Mouse (Mus musculus) mesoderm, embryonic 11.5 days (tissue): ENCODE results near the gene Psmb8.
"Not testable (repeated sequence)": the region's sequence is repeated elsewhere in the genome, so short reads cannot be mapped to it uniquely, and the experiment has no call there.

Experiments used
- DNase-seq: peaks from one replicate; pipeline ENCODE4 v3.0.0-alpha.2; 2012; ENCODE audit warnings: low read depth, low spot score

Psmb8 gene

DNA sequence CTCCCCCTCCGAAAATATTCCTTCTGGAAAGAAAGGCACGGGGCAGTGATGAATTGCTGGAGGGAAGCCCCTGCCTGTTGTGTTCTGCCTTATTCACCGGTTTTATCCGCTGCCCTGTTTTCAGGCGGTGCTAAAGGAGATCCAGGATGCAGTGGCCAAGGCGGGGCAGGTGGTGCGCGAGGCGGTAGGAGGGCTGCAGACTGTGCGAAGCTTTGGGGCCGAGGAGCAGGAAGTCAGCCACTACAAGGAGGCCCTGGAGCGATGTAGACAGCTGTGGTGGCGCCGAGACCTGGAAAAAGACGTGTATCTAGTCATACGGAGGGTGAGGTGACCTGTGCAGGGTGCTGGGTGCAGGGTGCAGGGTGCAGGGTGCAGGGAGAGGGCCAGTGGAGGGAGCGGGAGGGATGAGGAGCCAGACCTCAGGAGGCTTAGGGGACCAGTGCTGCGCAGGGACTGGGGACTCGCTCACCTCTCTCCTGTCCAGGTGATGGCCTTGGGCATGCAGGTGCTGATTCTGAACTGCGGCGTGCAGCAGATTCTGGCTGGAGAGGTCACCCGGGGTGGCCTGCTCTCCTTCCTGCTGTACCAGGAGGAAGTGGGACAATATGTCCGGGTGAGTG lies 14.3 kb downstream of the Psmb8 start:
- DNase-seq = no peak

- no peak for DNase-seq
Observed at GRCm38 (mm10) chr17:34213936-34214335, 16.4 kb downstream of the Psmb8 start.

DNA sequence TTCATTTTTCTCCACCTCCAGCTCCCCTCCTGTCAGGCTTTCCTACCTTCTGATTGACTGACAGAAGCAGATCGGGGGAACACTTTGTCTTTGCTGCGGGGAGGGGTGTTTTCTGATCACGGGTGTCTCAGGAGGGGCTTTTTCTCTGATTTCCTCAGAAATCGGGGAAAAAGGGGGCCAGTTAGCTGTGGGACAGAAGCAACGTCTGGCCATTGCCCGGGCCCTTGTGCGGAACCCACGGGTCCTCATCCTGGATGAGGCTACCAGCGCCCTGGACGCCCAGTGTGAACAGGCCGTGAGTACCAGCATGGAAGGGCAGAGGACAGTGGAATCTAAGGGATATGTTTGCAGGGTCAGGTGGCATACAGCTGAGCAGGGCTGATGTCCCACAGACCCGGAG lies 17.7 kb downstream of the Psmb8 start:
- no peak for DNase-seq

- DNase-seq = no peak
Observed at GRCm38 (mm10) chr17:34217216-34217928, 19.9 kb downstream of the Psmb8 start.

DNA sequence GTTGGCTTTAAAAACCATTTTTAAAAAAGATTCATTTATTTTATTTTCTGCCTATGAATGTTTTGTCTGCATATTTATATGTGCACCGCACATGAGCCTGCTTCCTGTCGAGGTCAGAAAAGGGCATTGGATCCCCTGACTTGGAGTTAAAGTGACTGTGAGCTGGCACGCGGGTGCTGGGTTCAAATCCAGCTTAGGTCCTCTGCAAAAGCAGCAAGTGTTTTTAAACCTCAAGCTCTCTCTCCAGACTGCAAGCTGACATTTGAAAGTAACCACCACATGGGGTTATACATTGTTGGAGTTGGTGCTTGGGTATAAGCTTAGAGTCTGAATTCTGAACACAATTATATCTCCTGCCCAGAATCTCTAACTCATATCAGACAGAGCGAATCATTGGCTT lies 20.5 kb downstream of the Psmb8 start:
- no peak for DNase-seq

GRCm38 (mm10) chr17:34218675-34219074 lies 21.2 kb downstream of the Psmb8 start:
- no peak for DNase-seq

GRCm38 (mm10) chr17:34219096-34219495 lies 21.6 kb downstream of the Psmb8 start:
- DNase-seq = not testable (repeated sequence)

DNA sequence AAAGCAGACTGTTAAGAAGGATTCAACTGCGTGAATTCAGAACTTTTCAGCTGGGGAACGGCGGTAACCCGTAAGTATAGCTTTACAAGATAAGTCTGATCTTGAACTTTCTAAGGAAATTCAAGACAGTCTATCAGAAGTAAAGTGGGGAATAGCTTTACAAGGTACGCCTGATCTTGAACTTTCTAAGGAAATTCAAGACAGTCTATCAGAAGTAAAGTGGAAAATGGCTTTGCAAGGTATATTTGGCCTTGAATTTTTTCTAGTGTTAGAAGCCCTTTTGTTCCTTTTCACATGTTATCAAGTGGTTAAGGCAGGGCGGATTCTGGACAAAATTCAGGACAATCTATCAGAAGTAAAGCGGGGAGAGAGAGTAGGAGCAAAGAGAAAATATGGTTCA lies 22.3 kb downstream of the Psmb8 start:
- not testable (repeated sequence) for DNase-seq

DNA sequence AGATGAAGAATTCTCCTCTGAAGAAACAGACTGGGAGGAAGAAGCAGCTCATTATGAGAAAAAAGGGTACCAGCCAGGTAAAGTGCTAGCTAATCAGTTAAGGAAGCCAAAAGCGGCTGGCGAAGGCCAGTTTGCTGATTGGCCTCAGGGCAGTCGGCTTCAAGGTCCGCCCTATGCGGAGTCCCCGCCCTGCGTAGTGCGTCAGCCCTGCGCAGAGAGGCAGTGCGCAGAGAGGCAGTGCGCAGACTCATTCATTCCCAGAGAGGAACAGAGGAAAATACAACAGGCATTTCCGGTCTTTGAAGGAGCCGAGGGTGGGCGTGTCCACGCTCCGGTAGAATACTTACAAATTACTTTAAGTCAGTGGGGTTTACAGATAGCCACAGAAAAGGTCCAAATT lies 22.9 kb downstream of the Psmb8 start:
- not testable (repeated sequence) for DNase-seq

GRCm38 (mm10) chr17:34224816-34225215 lies 27.3 kb downstream of the Psmb8 start:
- DNase-seq = no peak

DNA sequence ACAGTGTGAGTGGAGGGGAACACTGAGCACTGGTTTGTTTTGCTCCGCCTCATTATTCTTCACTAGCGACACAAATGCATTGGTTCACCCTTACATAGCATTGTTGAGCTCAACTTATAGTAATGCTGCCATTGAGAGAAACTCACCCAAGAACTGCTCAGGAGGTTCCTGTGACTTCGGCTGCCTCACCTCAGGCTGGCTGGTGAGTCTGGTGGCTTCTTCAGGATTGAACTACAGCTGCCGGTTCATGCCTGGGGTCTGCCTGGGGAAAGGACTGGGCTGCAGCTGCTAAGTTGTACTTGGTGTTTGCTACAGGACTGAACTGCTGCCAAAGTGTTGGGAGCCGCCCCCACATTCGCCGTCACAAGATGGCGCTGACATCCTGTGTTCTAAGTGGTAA lies 27.9 kb downstream of the Psmb8 start:
- no peak for DNase-seq

DNA sequence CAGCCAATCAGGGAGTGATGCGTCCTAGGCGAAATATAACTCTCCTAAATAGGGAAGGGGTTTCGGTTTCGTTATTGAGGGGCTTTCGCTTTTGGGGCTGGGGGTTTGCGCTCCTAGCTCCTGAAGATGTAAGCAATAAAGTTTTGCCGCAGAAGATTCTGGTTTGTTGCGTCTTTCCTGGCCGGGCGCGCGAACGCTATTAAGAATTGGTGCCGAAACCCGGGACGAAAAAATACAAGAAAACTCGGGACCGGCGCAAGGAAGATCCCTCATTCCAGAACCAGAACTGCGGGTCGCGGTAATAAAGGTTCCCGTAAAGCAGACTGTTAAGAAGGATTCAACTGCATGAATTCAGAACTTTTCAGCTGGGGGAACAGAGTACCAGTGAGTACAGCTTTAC lies 28.4 kb downstream of the Psmb8 start:
- DNase-seq = not testable (repeated sequence)

DNA sequence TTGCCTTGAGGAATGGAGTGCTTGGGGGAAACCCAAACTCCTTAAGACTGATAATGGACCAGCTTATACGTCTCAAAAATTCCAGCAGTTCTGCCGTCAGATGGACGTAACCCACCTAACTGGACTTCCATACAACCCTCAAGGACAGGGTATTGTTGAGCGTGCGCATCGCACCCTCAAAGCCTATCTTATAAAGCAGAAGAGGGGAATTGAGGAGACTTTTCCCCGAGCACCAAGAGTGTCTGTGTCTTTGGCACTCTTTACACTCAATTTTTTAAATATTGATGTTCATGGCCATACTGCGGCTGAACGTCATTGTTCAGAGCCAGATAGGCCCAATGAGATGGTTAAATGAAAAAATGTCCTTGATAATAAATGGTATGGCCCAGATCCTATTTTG lies 33.5 kb downstream of the Psmb8 start:
- not testable (repeated sequence) for DNase-seq

DNA sequence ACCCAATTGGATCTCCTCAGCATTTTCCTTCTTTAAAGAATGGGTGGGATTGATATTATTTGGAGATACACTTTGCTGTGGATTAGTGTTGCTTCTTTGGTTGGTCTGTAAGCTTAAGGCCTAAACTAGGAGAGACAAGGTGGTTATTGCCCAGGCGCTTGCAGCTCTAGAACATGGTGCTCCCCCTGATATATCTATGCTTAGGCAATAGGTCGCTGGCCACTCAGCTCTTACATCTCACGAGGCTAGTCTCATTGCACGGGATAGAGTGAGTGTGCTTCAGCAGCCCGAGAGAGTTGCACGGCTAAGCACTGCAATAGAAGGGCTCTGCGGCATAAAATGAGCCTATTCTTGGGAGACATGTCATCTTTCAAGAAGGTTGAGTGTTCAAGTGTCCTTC lies 34.5 kb downstream of the Psmb8 start:
- DNase-seq = not testable (repeated sequence)

DNA sequence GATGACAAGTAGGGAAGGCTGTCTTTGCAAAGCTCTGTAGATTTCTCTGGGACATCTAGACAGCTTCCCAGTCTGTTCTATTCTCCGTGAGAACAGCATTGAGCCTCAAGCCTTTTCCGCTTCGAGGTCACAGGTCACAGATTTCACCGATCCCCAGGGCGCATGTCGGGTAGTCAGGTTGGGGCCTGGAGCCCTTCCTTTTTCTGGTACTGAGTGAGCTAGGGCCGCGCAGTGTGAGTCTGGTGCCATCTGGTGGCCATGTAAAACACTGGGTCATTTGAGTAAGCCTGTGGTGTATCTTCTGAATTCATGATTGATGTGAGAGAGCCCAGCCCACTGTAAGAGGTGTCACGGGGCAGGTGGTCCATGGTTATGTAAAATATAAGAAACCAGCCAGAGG lies 37.4 kb downstream of the Psmb8 start:
- peak; percentile 73 for DNase-seq

- no peak for DNase-seq
Observed at GRCm38 (mm10) chr17:34236691-34237090, 39.2 kb downstream of the Psmb8 start.

DNA sequence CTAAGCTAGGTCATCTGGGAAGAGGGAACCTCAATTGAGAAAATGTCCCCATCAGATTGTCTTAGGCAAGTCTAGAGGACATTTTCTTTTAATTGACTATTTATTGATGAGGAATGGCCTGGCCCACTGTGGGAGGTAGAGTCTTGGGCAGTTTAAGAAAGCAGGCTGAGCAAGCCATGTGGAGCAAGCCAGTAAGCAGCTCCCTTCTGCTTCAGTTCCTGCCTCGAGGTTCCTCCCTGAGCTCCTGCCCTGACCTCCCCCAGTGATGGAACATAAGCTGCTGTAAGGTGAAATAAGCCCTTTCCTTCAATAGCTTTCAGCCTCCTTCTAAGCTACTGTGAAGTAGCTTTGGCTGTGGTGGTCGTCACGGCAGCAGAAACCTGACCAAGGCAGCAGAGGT lies 40.2 kb downstream of the Psmb8 start:
- DNase-seq = no peak

DNA sequence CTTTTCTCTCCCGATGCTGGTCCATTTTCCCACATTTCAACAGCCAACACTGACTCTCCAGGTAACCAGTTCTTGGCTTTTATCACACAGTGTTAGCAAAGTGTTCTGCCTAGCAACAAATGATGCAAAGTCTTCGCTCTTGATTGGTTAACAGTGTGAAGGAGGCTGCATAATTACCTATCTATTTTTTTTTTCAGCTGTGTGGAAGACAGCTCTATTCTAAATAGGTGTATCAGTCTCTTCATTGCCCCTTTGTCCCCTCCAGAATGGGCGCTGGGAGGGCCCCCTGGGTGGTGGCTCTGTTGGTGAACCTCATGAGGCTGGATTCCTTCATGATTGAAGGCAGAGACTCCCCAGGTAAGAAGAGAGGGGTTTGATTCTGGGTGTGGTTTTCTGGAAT lies 41.2 kb downstream of the Psmb8 start, which contains the start of gene H2-Ob:
Gene H2-Ob (plus strand): TSS at position 198 of the 400 bp plus-strand sequence.
- no peak for DNase-seq

DNA sequence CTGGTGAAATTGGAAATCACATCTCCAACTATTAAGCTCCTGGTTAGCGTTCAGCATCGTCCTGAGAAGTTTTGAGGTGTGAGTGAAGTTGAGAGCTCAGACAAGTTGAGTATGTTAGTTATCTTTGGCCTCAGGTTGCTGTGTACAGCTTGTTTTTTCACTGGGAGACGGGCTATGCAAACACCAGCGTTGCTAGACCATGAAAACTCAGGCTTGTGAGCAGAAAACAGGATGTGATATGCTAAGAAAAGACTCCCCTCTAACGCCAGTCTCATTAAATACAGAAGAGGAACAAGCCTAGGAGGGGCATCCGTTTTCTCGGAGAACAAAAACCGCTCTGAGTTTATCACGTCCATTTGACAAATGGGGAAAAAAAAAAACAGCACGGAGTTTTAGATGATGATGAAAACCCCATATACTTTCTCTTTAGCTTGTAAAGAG lies 42.1 kb downstream of the Psmb8 start:
- no peak for DNase-seq

DNA sequence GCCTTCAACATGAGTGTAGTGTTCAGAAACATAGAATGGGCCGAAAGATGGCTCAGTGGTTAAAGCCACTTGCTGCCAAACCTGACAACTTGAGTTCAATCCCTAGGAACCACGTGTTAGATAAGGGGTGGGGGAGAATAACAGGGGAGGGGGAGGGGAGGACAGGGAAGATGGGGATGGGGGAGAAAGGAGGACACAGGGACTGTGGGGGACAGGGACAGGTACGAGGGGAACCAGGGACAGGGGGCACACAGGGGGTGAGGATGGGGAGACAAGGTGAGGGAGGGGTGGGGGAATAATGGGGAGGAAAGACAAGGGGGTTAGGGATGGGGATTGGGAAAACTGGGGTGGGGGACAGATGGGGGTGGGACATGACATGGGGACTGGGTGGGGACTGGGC lies 42.8 kb downstream of the Psmb8 start:
- no peak for DNase-seq

DNA sequence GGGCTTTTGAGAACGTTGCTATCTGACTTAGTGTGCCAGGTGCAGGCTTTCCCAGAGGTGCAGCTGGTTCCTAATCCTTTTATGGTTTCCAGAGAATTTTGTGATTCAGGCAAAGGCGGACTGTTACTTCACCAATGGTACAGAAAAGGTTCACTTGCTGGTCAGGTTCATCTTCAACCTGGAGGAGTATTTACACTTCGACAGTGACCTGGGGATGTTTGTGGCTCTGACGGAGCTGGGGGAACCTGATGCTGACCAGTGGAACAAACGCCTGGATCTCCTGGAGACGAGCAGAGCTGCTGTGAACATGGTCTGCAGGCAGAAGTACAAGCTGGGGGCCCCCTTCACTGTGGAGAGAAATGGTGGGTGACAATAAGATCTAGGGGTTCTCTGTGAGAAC lies 43.4 kb downstream of the Psmb8 start:
- DNase-seq = no peak

GRCm38 (mm10) chr17:34244656-34245055 lies 47.1 kb downstream of the Psmb8 start:
- DNase-seq = no peak

DNA sequence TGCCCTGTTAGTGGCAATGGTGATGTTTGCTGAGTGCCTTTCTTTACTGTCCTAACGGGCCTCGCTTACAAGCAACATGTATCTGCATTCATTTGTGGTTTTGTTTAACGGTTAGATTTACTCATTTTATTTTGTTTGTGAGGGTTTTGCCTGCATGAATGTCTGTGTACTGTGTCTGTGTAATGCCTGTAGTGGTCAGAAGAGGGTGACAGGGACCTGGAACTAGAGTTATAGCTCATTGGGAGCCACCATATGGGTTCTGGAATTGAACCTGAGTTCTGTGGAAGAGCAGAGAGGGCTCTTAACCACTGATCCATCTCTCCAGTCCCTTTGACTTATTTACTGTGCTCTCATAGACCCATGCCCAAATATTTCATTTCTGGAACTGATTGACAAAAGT lies 49.5 kb downstream of the Psmb8 start:
- DNase-seq = no peak
